Mouse (Mus musculus) layer of hippocampus, postnatal 25 days (tissue): ENCODE measurements at regions not wholly inside any gene's neighbourhood (a gene's known extent, or its start where the extent isn't known, plus 50 kb on each side); places are given as distances from the start of the nearest gene placed in this dataset.

Source experiments
- DNase-seq, 2 experiments: peaks; one replicate each; pipeline ENCODE4 v3.0.0; 2022; ENCODE audit warnings: mixed read lengths in 2 of 2, low spot score in 1 of 2; ENCODE audit errors: extremely low spot score in 1 of 2

DNA sequence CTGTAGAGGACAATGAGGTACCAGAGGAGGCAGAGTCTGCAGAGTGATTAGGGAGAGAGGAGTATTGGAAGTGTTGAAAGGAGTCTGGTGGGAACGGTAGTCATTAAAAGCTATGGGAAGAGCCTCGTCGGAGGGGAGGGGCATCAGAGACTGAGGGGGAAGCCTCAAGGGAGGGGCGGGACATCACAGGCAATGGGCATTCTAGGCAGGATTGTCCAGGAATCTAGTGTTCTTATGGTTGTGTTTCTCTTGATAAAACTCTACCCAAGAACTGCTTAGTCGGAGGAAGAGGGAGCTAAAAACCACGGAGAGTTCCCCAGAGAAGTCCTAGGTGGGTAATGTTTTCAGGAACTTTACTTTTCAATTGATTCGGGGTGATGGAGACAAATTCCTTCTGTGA, 90.2 kb downstream of the Sec23ip start:
- DNase-seq: no peak

DNA sequence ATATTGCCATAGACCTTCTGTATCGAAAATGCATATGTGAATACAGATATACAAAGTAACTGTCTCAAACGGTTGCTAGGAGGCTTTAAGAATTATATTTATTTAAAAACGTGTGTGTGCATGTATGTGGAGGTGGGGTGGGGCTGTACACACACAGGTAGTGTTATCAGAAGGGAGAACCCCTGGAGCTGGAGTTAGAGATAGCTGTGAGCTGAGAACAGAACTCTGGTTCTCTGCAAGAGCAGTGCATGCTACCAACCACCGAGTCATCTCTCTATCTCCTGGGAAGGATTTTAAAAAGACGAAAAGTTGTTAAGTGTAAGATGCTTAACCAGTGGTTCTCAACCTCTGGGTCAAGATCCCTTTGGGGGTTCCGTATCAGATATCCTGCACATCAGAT, 91.7 kb downstream of the Sec23ip start:
- DNase-seq: no peak

- DNase-seq: no peak
These were observed 97.8 kb downstream of the Sec23ip start for GRCm38 (mm10) chr7:128842561-128842960.

- DNase-seq: no peak
These were observed 98.8 kb downstream of the Sec23ip start for GRCm38 (mm10) chr7:128843576-128843975.

DNA sequence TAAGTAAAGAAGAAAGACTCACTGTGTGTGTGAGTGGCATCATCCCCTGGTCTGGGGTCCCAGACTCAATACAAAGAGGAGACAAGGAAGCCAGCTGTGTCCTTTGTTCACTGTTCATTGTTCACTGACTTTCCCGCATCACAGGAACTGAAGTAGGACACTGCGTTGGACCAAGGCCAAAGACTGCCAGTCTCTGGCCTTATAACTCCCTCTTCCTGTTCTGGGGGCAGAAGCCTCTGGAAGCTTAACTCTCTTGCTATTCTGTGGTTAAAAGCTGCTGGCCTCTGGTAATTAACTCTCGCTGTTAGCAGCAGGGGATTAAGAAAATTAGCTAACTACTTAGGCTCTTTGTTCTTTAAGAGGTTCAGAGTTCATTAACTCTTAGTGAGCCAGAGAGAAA, 104.5 kb downstream of the Sec23ip start:
- DNase-seq: no peak

DNA sequence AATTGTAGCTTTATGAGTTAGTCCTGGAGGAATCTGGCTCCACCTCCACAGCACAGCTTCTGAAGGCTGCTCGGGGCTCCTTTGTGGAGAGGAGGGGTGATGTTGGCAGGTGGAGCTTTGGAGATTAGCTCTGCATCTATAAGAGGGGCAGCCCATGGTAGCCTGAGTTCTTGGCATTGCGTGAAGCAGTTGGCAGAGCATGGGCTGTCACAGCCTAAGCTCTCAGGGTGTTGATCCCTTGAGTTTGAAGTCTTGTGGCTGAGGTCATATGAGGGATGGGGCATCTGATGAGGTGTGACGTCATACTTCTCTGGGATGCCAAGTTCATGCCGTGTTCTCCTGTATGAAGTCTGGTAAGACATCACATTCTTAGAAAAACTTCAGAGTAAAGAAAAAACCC, 109.5 kb downstream of the Sec23ip start:
- no peak for DNase-seq

GRCm38 (mm10) chr7:128854690-128855343, 110.1 kb downstream of the Sec23ip start:
- peak in 1 of 2 experiments; percentile 7 for DNase-seq

- DNase-seq: peak; percentile 71 to 90
These were observed 115.4 kb downstream of the Sec23ip start for GRCm38 (mm10) chr7:128860141-128860540.

DNA sequence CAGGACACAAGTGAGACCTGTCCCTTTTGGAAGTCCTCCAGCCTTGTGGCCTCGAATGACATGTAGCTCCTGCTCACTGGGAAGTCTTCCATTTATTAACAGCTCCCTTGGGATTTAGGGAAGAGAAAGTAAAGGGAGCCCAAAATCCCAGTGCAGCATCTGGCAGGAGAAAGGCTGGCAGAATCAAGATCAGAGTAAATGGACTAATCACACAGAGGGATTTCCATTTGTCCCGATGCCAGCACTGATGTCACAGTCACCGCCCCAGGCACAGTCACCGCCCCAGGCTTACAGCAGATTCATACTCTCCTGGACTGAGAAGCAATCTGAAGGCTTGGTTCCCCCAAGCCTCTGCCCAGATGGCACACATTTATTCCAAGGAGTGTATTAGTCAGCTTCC, 116.0 kb downstream of the Sec23ip start:
- DNase-seq: peak in 1 of 2 experiments; percentile 25

GRCm38 (mm10) chr7:128861376-128861775, 116.6 kb downstream of the Sec23ip start:
- no peak for DNase-seq

DNA sequence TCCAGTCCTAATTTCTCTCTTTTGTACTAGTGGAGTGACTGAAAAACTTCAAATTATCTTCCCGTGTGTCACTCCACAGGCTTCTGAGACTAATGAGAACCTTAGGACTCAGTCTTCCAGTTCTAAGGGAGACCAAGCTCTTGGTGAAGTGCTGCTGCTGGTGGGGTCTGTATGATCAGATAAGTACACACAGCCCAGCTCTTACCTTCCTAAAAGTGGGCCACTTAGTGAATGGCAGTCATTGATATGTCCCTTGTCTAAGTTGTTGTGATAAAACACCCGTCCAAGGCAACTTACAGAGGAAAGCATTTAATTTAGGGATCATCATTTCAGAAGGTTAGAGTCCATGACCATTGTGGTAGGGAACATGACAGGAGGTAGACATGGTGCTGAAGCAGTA, 124.1 kb downstream of the Sec23ip start:
- no peak for DNase-seq

DNA sequence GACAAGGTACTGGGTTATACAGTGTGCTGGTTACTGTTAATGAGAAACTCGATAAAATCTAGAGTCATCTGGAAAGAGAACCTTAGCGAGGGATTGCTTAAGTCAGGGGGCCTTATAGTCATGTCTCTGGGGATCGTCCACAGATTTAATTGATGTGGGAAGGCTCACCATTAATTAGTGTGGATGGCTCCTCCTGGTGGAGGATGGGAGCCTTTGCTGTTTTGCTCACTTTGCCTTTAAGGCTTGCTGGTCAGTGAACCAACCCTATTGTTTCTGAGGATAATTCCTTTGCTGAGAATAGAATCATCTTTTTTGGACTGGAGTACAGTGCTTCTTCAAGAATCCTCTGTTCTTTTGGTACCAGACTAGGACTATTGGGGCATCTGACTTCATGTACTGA, 139.3 kb downstream of the Sec23ip start:
- no peak for DNase-seq

DNA sequence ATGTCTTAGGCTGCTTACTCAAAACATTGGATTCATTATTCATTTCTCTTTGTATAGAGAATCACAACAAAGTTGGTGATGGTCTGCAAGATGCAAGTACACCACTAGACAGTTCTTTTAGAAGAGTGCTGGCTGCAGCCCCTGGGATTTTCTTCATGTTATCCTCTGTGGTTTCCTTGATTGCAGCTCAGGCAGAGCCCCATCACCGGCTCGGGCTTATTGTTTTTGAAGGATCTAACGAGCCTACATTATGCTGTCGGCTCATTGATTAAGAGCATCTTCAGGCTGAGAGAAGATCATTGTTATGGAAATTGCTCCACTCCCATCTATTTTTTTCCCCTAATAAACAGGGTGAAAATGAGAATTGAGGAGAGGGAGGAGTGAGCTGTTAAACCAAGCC, 140.8 kb downstream of the Sec23ip start:
- no peak for DNase-seq

- no peak for DNase-seq
These were observed 165.4 kb downstream of the Sec23ip start for GRCm38 (mm10) chr7:128910134-128910533.

DNA sequence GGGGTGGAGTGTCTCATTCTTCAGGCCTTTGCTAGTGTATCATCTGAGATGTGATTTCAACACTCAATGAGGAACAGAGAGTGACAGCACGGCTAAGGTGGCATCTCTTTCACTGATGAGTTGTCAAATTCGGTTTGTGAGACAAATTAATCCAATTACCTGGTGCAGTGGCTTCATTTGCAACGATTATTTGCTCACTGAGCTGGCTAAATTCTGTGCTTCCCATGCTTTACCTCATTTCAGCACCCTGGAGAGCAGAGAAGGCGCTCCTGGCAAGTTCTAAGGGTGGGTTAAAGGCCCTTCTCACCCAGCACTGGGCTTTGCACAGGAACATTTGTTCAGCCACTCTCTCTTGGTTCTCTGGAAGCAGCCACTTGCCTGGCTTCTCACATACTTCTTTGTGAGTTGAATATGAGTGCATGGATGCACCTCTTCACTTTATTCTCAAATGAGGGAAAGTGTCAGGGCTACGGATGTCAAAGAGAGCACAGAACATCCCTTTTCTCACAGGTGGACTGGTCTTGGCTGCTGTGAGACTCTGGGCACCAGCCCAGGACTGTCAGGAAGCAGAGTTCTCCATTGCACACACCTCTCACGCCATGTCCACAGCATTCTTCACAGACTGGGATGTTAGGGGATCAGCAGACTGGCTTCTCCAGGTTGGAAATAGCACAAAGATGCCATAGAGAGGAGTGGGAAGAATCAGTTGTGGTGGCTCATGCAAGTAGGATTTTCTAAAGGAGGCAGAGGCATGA, 193.4 kb downstream of the Sec23ip start:
- no peak for DNase-seq

DNA sequence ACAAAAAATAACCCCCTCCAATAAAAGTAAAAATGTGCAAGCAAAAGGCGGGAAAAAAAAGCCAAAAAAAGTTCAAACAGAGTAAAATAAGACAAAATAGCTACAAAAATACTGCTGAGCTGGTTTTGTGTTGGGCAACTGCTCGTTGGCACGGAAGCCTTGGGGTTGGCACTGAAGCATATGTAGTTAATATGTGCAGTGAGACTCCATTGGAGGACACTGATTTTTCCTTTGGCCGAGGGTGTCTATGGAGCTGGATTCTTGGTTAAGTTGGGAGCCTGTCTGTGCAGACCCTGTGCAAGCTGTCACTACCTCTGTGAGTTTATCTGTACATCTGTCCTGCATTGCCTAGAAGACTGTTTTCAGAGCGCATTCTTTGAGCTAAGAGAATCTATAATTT, 215.8 kb downstream of the Sec23ip start:
- no peak for DNase-seq

DNA sequence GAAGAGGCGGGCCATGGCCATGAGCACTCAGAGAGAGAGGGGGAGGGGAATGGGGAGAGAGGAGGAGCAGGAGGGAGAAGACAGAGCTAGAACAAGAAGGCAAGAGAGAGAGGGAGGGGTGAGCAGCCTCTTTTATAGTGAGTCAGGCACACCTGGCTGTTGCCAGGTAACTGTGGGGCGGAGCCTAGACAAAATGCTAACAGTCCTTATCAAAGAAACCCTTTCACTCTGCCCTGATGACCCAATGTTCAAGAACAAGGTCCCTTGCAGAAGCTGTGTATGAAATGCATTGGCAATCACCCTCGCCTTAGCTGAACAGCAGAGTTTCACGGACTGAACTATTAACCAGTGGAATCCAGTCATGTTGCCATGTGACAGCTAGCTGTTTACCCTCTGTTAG, 235.2 kb downstream of the Sec23ip start:
- no peak for DNase-seq

- DNase-seq: peak in 1 of 2 experiments; percentile 8
These were observed 236.1 kb downstream of the Sec23ip start for GRCm38 (mm10) chr7:128980827-128981226.

DNA sequence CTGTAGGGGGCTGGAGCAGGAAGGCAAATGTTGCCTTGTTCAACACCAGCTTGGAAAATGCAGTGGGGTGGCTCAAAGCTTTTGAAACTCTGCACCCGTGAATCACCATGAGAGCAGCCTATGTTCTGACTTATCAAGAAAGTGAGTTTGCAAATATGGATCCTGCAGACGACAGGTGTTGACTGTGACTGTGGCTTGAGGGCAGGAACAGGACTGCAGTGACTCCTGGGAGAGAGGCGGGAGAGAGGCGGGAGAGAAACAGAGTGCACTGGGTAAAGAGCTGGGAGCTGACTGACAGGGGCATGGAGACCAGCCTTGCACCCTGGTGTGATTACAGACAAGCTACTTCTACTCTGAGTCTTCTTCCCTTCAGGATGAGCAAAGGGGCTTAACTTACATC, 254.0 kb downstream of the Sec23ip start:
- DNase-seq: no peak

DNA sequence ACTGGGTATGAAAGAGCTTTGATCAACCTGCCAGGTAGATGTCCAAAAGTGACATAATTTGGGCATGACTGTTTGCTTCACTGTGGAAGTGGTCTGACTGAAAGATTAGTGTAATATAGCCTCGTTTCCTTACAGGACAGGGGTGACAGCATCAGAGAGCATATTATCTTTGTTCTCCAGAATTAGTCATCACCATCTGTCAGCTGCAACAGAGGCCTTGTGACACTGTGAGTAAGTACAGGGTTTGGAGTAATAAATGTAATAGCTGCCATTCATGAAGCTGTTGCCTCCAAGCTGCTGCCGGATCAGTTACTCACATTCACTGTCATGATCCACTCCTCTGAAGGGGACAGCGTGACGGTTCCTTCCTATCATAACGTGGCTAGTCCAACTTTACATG, 254.4 kb upstream of the Plpp4 start:
- no peak for DNase-seq

GRCm38 (mm10) chr7:129003150-129003549, 253.7 kb upstream of the Plpp4 start:
- DNase-seq: no peak

DNA sequence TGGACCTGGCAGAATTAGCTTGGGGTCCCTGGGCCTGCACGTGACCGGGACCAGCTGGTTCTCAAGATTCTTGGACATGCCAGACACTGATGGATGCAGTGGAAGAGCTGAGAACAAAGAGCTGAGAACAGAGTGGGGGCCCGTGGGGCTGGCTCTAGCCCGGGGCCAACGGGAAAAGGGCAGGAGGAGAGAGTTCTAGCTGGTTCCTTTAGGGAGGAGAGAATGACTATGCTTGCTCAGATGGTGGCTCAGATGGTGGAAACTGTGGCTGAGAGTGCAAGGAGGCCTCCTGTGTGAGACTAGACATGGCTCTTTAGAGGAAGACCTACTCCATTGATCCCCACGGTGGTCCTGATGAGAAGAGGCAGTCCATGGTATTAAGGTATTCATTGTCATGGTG, 240.5 kb upstream of the Plpp4 start:
- DNase-seq: no peak
